Mouse (Mus musculus) stomach, postnatal 0 days (tissue): ENCODE results near the gene A730061H03Rik. TPM values are rescaled to one million over a fixed set of nuclear protein-coding genes. Genes with fewer than 3 reads are reported as not detected.

ENCODE experiments used
- ATAC-seq: fragments of 200-750 bp; cut with Nextera tagmentation; 2 replicates; pipeline ENCODE4 v1.8.0; 2017; ENCODE audit not compliant: low FRiP score, low TSS enrichment
- DNase-seq: peaks from one replicate; pipeline ENCODE4 v3.0.0-alpha.2; 2016; ENCODE audit warnings: low spot score
- H3K27ac ChIP-seq: fragments of 300-500 bp; sonication (generic); replicated peaks from 2 replicates; pipeline ENCODE4 v1.5.1; 2014; ENCODE audit warnings: mild to moderate bottlenecking, control low read depth
- H3K27me3 ChIP-seq: fragments of 300-500 bp; sonication (generic); 2 replicates; pipeline ENCODE4 v1.6.1; 2014; ENCODE audit warnings: low read length; ENCODE audit not compliant: control insufficient read depth, insufficient read depth
- H3K36me3 ChIP-seq: fragments of 300-500 bp; sonication (generic); 2 replicates; pipeline ENCODE4 v1.6.1; 2014; ENCODE audit warnings: low read length, mixed read lengths; ENCODE audit not compliant: control insufficient read depth, insufficient read depth
- H3K4me1 ChIP-seq: fragments of 300-500 bp; sonication (generic); replicated peaks from 2 replicates; pipeline ENCODE4 v1.6.1; 2014; ENCODE audit warnings: antibody characterized with exemption; ENCODE audit not compliant: control insufficient read depth, insufficient read depth
- H3K4me2 ChIP-seq: fragments of 300-500 bp; sonication (generic); replicated peaks from 2 replicates; pipeline ENCODE4 v1.6.1; 2014; ENCODE audit warnings: low read depth, mild to moderate bottlenecking, control low read depth, moderate library complexity
- H3K4me3 ChIP-seq: fragments of 300-500 bp; sonication (generic); 2 replicates; pipeline ENCODE4 v1.5.1; 2014; ENCODE audit warnings: low read depth, low read length, control low read depth
- H3K9ac ChIP-seq: fragments of 300-500 bp; sonication (generic); 2 replicates; pipeline ENCODE4 v1.6.1; 2014; ENCODE audit warnings: mild to moderate bottlenecking, low read length, control low read depth, mixed read lengths
- H3K9me3 ChIP-seq: fragments of 300-500 bp; sonication (generic); 2 replicates; pipeline ENCODE4 v1.6.1; 2016; ENCODE audit warnings: low read length; ENCODE audit not compliant: control insufficient read depth
- CTCF ChIP-seq: IDR thresholded peaks from 2 replicates; pipeline ENCODE4 v1.5.1; 2016; ENCODE audit warnings: antibody characterized with exemption, low read depth, mild to moderate bottlenecking, moderate library complexity
- EP300 ChIP-seq: optimal IDR thresholded peaks from 2 replicates; pipeline ENCODE3; 2016; ENCODE audit warnings: antibody characterized with exemption
- WGBS: fragments of 180-500 bp; shearing (Covaris S2); extraction: QIAGEN DNeasy Blood & Tissue Kit; methylation state at CpG from one replicate; pipeline ENCODE4 v1.1.7; 2014; 5-methylcytosine and 5-hydroxymethylcytosine counted together
- polyA plus RNA-seq: library from polyadenylated mRNA; unstranded; fragments of >200 nt; fragmentation: Nextera tagmentation; extraction: Ambion mirVana; gene quantifications from 2 replicates; pipeline ENCODE4 v1.2.1, GENCODE M21; 2015

Gene A730061H03Rik
- 0.57 and 0.93 TPM in 2 replicates for polyA plus RNA-seq

DNA sequence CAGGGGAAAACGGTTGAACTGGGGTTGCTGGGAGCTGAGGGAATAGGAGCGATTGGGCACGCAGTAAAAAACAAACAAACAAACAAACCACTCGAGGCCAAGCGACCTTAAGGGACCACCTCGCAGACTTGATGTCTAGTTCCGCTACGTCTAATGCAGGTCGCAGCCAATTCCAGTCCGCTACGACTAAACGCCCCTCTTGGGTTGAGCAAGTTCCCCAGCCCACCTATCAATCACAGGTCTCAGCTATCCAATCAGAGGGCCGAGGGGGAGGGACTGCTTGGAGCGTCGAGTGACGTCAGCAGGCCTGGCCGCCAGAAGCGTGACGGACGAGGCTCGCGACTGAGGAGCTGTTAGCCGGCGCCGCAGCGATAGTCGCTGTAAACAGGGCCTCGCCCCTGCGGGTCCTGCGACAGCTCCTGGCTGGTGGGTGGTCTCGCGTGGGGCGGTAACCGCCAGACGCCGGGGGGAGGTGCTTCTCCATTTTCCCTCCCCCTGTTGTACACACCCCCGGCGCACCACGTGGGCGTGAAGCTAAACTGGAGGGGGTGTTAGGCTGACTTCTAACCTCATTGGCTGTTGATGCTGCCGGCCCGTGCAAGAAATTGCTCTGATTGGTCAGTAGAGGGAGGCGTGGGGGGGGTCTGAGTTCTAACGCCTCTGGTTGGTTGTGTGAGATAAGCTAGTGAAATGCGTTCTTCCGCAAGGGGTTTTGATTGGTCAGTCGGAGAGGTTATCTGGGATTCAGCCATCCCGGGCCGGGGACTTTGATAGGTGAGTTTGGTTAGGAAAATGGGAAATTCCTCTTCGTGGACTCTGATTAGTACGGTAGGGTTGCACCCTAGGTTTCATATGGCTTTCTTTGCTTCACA is at the start of gene A730061H03Rik:
Gene A730061H03Rik, minus strand, starts transcription at position 205 of the 872 bp plus-strand sequence.
- Histone ChIP-seq H3K36me3 (peaks cover 11% of the 10 kb centered on the region), H3K4me3 (peak within 1 kb of the TSS; percentile 57), H3K4me2 (peak within 1 kb of the TSS; percentile 65), H3K9me3 (no peaks in the 10 kb centered on the region), H3K9ac (peak within 1 kb of the TSS; percentile 82), H3K27ac (peak within 1 kb of the TSS; percentile 99), H3K4me1 (peaks cover 4% of the 10 kb centered on the region; the same call in 1 of the 2 replicates), H3K27me3 (no peaks in the 10 kb centered on the region)
- 0 out of 2 replicates have a peak, but pooled peaks have one; percentile 14 for TF ChIP-seq CTCF
- TF ChIP-seq EP300: peak; percentile 73
- under 1% methylated on average over 51 of the region's 51 CpGs for WGBS
- DNase-seq: peak; percentile 99
- ATAC-seq: peak; percentile 93

DNA sequence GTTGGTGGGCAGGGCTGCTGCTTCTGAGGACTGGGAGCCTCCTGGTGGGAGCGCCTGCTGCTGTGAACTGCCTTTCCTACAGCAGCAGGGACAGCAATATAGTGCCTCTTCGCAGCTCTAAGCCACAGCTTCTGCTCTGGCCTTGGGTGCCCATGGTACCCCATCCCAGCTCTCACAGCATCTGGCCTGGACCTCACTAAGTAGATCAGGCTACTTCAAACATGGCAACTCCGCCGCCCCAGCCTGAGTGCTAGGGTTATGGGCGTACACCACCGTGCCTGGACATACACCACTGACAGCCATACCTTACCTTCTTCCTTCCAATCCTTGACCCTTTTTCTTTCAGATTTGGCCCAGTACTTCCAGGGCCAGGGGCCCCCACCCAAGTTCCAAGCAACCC is 48.1 kb upstream of the A730061H03Rik start:
- TF ChIP-seq CTCF (no peak), EP300 (no peak)
- Histone ChIP-seq H3K4me1 (no peaks in the 10 kb centered on the region), H3K4me3 (no peak overlapping the region), H3K36me3 (no peaks in the 10 kb centered on the region; the same call in none of the 2 replicates), H3K9ac (no peak overlapping the region), H3K9me3 (no peaks in the 10 kb centered on the region), H3K27ac (no peak overlapping the region), H3K4me2 (no peak overlapping the region), H3K27me3 (no peaks in the 10 kb centered on the region)
- 92% methylated on average over 6 of the region's 6 CpGs for WGBS
- DNase-seq: no peak
- ATAC-seq: no peak

DNA sequence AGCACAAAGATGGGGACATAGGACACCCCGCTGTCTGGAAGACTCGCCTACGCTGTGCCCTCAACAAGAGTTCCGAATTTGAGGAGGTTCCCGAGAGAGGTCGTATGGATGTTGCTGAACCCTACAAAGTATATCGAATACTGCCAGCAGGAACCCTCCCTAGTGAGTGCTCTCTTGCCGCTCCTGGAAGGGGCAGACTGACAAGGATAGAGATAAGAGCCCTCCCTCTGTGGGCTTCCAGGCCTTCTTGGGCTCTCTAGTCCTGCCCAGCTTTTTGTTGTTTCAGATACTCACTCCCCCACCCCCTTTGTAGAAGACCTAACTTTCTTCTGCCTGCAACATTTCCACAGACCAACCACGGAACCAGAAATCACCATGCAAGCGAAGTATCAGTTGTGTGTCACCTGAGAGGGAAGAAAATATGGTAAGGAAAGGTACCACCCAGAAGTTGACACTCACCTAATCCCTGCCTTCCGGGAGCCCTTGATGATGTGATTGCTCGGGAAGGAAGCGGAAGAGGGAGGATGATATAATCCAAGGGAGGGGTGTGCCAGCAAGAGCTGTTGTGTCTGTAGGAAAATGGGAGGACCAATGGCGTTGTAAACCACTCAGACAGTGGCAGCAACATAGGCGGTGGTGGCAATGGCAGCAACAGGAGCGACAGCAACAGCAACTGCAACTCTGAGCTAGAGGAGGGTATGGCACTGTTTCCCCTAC is 45.7 kb upstream of the A730061H03Rik start:
- no peak overlapping the region for H3K4me2 ChIP-seq
- H3K9ac ChIP-seq: no peak overlapping the region
- TF ChIP-seq EP300 (no peak), CTCF (no peak)
- H3K4me1 ChIP-seq: no peaks in the 10 kb centered on the region
- no peak overlapping the region for H3K27ac ChIP-seq
- H3K9me3 ChIP-seq: no peaks in the 10 kb centered on the region
- no peak overlapping the region for H3K4me3 ChIP-seq
- no peaks in the 10 kb centered on the region; the same call in none of the 2 replicates for H3K36me3 ChIP-seq
- no peaks in the 10 kb centered on the region for H3K27me3 ChIP-seq
- ATAC-seq: no peak
- 93% methylated on average over 16 of the region's 16 CpGs for WGBS
- DNase-seq: no peak

DNA sequence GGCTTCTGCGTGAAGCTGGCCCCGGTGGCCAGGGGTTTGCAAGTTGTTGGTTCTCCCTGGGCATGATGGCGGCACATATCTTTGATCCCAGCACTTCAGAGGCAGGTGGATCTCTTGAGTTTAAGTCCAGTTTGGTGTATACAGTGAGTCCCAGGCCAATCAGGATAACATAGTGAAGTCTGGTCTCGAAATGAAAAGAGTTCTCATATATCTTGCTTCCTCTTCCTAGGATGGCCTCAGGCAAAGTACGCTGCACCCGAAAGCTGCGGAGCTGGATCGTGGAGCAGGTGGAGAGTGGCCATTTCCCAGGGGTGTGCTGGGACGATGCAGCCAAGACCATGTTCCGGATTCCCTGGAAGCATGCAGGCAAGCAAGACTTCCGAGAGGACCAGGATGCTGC is 44.6 kb upstream of the A730061H03Rik start:
- no peak for TF ChIP-seq EP300
- WGBS: 86% methylated on average over 11 of the region's 11 CpGs
- peaks cover under 1% of the 10 kb centered on the region for H3K36me3 ChIP-seq

DNA sequence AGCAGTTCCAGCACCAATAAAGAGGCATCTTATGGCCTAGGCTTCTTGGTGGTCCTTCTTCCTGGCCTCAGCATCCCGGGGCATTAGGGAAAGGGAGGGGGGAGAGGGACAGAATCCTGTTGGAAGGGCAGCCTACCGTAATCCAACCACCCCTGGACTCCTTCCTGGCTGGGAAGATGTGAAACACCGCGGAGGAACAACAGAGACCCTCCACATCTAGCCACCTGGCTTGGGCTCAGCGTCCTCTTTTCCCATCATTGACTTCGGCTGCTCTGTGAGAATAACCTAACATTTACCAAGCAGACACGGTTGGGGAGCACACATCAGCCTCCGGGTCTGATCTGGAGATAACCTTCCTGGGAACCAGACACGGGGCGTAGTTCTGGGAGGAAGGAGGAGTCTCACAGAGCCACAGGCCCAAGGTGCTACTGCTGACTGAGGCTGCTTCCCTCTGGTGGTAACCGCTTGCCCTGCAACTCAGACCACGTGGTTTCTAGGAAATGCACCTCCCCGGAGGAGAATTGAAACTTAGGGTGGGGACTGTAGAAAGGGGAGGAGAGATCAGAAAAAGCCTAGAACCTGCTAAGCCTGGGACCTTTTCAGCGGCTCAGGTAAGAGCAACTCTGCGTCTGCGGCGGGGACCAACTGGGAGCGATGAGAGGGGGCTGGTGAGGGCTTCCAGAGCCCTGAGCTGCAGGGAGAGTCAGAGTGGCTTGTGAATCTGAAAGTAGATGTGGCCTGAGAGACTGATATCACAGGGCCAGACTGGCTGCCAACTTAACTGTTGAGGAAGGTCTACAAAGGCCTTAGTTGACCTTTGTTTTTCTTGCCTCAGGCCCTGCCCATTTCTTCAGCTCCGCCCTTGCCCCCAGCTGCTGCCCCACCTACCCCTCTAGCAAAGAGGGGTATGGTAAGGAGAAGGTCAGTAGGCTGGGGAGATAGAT is 43.7 kb upstream of the A730061H03Rik start:
- DNase-seq (peak; percentile 95), ATAC-seq (peak; percentile 94)
- peak overlapping the region; percentile 62 for H3K4me2 ChIP-seq
- H3K4me3 ChIP-seq: peak overlapping the region; percentile 51
- peaks cover 10% of the 10 kb centered on the region for H3K36me3 ChIP-seq
- 13% methylated on average over 19 of the region's 19 CpGs for WGBS
- H3K27ac ChIP-seq: peak overlapping the region; percentile 94
- TF ChIP-seq EP300: peak; percentile 34
- peak; percentile 97 for TF ChIP-seq CTCF
- H3K4me1 ChIP-seq: no peaks in the 10 kb centered on the region
- no peaks in the 10 kb centered on the region for H3K27me3 ChIP-seq
- H3K9me3 ChIP-seq: no peaks in the 10 kb centered on the region
- peak overlapping the region; percentile 74 for H3K9ac ChIP-seq

More for the DNA sequence above, 44.6 kb upstream of the A730061H03Rik start:
- Histone ChIP-seq H3K4me1 (no peaks in the 10 kb centered on the region), H3K27ac (peak overlapping the region; percentile 94), H3K9me3 (no peaks in the 10 kb centered on the region), H3K4me2 (peak overlapping the region; percentile 62), H3K27me3 (no peaks in the 10 kb centered on the region), H3K9ac (peak overlapping the region; percentile 74), H3K4me3 (peak overlapping the region; percentile 51)
- ATAC-seq: no peak
- no peak for DNase-seq
